Mouse (Mus musculus): Measurements from ENCODE around the gene Arrdc5. TPM values are rescaled to one million over a fixed set of nuclear protein-coding genes. Genes with fewer than 3 reads are reported as not detected.

Arrdc5 gene
- polyA plus RNA-seq, 1 experiment from 2014 or later, result not detected

DNA sequence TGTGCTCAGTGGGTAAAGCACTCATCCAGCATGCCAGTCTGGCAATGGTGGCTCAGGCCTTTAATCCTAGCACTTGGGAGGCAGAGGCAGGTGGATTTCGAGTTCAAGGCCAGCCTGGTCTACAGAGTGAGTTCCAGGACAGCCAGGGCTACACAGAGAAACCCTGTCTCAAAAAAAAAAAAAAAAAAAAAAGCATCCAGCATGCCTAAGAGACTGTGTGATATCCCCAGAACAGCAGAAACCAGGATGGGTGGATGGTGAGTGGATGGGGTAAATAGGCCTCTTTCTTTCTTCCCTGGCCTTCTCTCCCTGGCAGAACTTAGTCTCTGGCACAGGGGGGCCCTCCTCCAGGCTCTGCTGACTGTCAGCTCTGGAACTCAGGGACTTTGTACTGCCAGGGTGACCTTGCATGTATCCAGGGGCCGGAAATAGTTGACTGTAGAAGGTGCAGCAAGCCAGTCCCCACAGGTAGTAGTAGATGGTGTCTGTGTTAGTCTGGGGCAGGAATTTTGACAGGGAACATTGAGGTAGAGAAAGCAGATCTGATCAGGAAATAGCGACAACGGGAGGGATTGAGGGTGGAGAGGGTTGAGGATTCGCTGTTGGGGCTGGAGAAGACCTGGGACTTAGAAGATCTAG is 24.1 kb downstream of the Arrdc5 start:
- Histone ChIP-seq H3K27ac (ENCODE audit: low read depth, low read length) (peak overlapping the region; percentile 66), H3K4me3 (ENCODE audit: low read length) (peak overlapping the region; percentile 50), H3K4me1 (ENCODE audit: control insufficient read depth, insufficient read depth, low read depth, low read length) (peaks cover 12% of the 10 kb centered on the region), H3K27me3 (replicated peaks; ENCODE audit: control insufficient read depth, insufficient read depth, low read length) (no peaks in the 10 kb centered on the region), H3K9me3 (ENCODE audit: control insufficient read depth, low read length) (no peaks in the 10 kb centered on the region), H3K36me3 (ENCODE audit: control insufficient read depth, insufficient read depth, low read length) (no peaks in the 10 kb centered on the region), H3K4me2 (ENCODE audit: low read length) (peak overlapping the region; percentile 82), H3K9ac (ENCODE audit: low read depth, low read length) (peak overlapping the region; percentile 69)
- 0 out of 2 replicates have a peak, but pooled peaks have one; percentile 13 for ATAC-seq
- 31% methylated on average over 5 of the region's 5 CpGs for WGBS

DNA sequence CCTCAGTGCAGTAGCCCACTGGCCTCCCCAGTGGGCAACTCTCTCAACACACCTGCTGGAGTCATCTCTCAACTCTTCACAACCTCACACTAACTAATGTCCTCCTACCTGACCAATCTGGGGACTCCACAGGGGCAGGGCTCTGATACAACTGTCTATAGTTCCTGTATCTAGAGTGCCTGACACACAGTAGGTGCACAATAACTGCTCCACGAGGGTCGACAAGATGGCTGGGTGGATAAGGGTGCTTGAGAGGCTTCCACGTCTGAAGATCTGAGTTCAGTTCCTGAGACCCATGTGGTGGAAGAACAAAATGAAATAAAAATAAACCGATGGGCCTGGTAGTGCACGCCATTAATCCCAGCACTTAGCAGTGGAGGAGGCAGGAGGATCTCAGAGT is 26.1 kb downstream of the Arrdc5 start:
- no peak for ATAC-seq
- H3K27ac ChIP-seq (ENCODE audit: low read depth, low read length), result no peak overlapping the region
- H3K4me3 ChIP-seq (ENCODE audit: low read length), result no peak overlapping the region
- peaks cover 18% of the 10 kb centered on the region for H3K4me1 ChIP-seq (ENCODE audit: control insufficient read depth, insufficient read depth, low read depth, low read length)
- no peaks in the 10 kb centered on the region for H3K36me3 ChIP-seq (ENCODE audit: control insufficient read depth, insufficient read depth, low read length)
- WGBS, result 89% methylated on average over 5 of the region's 5 CpGs
- no peaks in the 10 kb centered on the region for H3K27me3 ChIP-seq (replicated peaks; ENCODE audit: control insufficient read depth, insufficient read depth, low read length)
- H3K4me2 ChIP-seq (ENCODE audit: low read length), result no peak overlapping the region
- H3K9ac ChIP-seq (ENCODE audit: low read depth, low read length), result no peak overlapping the region
- no peaks in the 10 kb centered on the region for H3K9me3 ChIP-seq (ENCODE audit: control insufficient read depth, low read length)

DNA sequence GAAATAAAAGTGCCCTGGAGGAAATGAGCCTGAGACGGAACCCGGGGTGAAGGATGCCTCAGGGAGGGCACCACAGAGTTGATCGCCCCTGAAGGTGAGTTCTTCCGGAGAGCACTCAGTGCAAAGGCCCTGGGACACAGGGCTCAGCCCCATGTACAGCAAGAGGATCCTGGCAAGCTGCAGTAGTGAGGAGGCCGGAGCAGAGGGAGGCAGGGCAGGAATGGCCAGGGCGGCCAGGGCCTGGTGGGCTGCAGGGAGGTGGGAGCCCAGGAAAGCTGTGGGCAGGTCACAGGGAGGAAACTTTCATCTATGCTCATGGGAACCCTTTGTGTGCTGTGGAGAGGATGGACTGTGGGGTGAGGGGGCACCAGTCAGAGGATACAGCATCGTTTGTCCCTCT is 26.6 kb downstream of the Arrdc5 start:
- no peak overlapping the region for H3K4me2 ChIP-seq (ENCODE audit: low read length)
- no peaks in the 10 kb centered on the region for H3K27me3 ChIP-seq (replicated peaks; ENCODE audit: control insufficient read depth, insufficient read depth, low read length)
- H3K36me3 ChIP-seq (ENCODE audit: control insufficient read depth, insufficient read depth, low read length), result no peaks in the 10 kb centered on the region
- no peak overlapping the region for H3K27ac ChIP-seq (ENCODE audit: low read depth, low read length)
- no peak for ATAC-seq
- peaks cover 18% of the 10 kb centered on the region for H3K4me1 ChIP-seq (ENCODE audit: control insufficient read depth, insufficient read depth, low read depth, low read length)
- H3K9ac ChIP-seq (ENCODE audit: low read depth, low read length), result no peak overlapping the region
- 84% methylated on average over 7 of the region's 7 CpGs for WGBS
- H3K4me3 ChIP-seq (ENCODE audit: low read length), result no peak overlapping the region
- H3K9me3 ChIP-seq (ENCODE audit: control insufficient read depth, low read length), result no peaks in the 10 kb centered on the region

DNA sequence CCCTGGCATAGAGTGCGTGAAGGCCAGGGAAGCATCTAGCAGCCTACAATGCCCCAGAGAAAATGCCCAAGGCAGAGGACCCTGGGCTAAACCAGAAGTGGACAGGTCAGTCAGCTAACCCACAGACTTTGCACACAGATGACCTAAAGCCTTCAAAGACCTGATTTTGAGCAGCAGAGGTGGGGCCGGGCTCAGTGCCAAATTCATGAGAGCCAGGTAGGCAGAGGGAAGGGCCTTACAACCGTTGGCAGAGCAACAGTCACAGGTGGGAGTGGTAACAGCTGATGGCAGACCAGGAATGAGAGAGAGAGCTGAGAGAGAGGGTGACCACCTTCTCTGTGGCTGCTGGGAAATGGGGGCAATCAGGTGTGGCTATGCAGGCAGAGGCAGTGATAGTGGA is 27.4 kb downstream of the Arrdc5 start:
- H3K9me3 ChIP-seq (ENCODE audit: control insufficient read depth, low read length), result no peaks in the 10 kb centered on the region
- no peak overlapping the region for H3K9ac ChIP-seq (ENCODE audit: low read depth, low read length)
- ATAC-seq, result no peak
- no peak overlapping the region for H3K27ac ChIP-seq (ENCODE audit: low read depth, low read length)
- no peak overlapping the region for H3K4me3 ChIP-seq (ENCODE audit: low read length)
- H3K4me2 ChIP-seq (ENCODE audit: low read length), result no peak overlapping the region
- WGBS, result 76% methylated on average over 3 of the region's 3 CpGs
- H3K4me1 ChIP-seq (ENCODE audit: control insufficient read depth, insufficient read depth, low read depth, low read length), result peaks cover 18% of the 10 kb centered on the region
- H3K27me3 ChIP-seq (replicated peaks; ENCODE audit: control insufficient read depth, insufficient read depth, low read length), result no peaks in the 10 kb centered on the region
- no peaks in the 10 kb centered on the region for H3K36me3 ChIP-seq (ENCODE audit: control insufficient read depth, insufficient read depth, low read length)

DNA sequence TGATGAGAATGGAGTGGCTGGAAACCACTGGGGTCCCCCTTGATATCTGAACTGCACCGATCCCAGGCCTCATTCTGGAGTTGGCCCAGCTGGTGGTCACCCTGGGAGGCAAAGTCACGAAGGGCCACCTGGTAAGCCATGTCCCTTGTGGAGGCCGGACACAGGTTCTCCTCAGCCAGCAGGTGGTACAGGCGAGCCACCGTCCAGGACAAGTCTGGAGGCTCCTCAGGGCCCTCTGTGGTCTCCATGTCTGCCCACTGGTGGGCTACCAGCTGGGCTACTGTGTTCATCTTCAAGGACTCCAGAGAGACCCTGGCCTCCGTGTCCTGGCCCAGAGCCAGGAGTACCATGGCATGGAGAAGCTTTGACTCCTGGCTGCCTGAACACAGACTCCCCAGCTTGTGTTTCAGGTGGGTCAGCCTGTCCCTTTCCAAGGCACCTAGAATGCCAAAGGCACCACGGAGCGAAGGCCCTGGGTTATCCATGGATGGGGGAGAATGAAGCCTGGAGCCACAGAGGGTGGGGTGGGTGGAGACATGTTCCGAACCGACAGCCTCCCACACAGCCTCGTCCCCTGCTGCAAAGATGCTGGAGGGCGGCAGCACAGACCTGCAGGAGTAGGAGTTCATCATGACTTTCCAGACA is 28.4 kb downstream of the Arrdc5 start:
- H3K9me3 ChIP-seq (ENCODE audit: control insufficient read depth, low read length), result no peaks in the 10 kb centered on the region
- no peak overlapping the region for H3K9ac ChIP-seq (ENCODE audit: low read depth, low read length)
- no peaks in the 10 kb centered on the region for H3K36me3 ChIP-seq (ENCODE audit: control insufficient read depth, insufficient read depth, low read length)
- H3K4me3 ChIP-seq (ENCODE audit: low read length), result no peak overlapping the region
- H3K4me1 ChIP-seq (ENCODE audit: control insufficient read depth, insufficient read depth, low read depth, low read length), result peaks cover 13% of the 10 kb centered on the region
- H3K27ac ChIP-seq (ENCODE audit: low read depth, low read length), result no peak overlapping the region
- ATAC-seq, result no peak
- no peaks in the 10 kb centered on the region for H3K27me3 ChIP-seq (replicated peaks; ENCODE audit: control insufficient read depth, insufficient read depth, low read length)
- 89% methylated on average over 12 of the region's 12 CpGs for WGBS
- H3K4me2 ChIP-seq (ENCODE audit: low read length), result no peak overlapping the region

DNA sequence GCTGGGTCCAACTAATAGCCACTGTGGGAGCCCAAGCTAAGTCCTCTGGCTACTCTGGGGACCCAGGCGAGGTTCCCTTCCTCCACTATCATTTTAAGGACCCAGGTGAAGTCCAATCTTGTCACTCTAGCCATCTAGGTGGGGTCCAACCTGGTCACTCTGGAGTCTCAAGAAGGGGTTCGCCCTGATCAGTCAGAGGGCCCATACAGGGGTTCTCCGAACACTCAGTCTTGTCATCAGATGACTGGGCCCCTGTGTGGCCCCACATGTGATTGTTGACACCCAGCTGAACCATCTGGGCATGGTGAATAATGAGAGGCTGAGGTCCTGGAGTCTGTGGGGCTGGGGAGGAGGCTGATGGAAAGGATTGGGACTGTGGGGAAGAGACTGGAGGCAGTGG is 30.3 kb downstream of the Arrdc5 start:
- Histone ChIP-seq H3K4me1 (ENCODE audit: control insufficient read depth, insufficient read depth, low read depth, low read length) (peaks cover 6% of the 10 kb centered on the region), H3K27ac (ENCODE audit: low read depth, low read length) (peak overlapping the region; percentile 73), H3K4me2 (ENCODE audit: low read length) (peak overlapping the region; percentile 89), H3K9ac (ENCODE audit: low read depth, low read length) (peak overlapping the region; percentile 68), H3K4me3 (ENCODE audit: low read length) (peak overlapping the region; percentile 45), H3K27me3 (replicated peaks; ENCODE audit: control insufficient read depth, insufficient read depth, low read length) (no peaks in the 10 kb centered on the region), H3K36me3 (ENCODE audit: control insufficient read depth, insufficient read depth, low read length) (no peaks in the 10 kb centered on the region; the same call in 1 of the 2 replicates), H3K9me3 (ENCODE audit: control insufficient read depth, low read length) (no peaks in the 10 kb centered on the region)
- ATAC-seq, result peak; percentile 10
- 74% methylated on average over 3 of the region's 3 CpGs for WGBS

DNA sequence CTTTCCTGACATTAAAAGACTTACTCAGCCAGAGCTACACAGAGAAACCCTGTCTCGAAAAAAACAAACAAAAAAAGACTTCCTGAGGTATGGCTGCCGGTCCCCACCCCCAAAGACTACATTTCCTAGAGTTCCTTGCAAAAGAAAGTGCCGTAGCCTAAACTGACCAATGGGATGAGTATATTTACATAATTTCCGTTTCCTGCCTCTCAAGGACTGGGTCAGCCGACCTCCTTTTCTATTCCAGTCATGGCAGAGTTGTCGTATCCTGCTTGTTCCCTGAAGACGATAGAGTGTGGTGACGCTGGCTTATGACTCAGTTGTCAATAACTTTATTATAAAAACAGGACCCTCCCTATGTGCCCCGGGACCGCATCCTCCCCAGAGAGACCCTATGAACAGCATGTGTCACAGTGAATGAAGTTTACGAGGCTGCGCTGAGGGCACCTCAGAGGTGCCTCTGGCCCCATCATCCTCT is 30.9 kb downstream of the Arrdc5 start:
- Histone ChIP-seq H3K4me3 (ENCODE audit: low read length) (peak overlapping the region; percentile 45), H3K4me2 (ENCODE audit: low read length) (peak overlapping the region; percentile 89), H3K4me1 (ENCODE audit: control insufficient read depth, insufficient read depth, low read depth, low read length) (peaks cover 6% of the 10 kb centered on the region), H3K27me3 (replicated peaks; ENCODE audit: control insufficient read depth, insufficient read depth, low read length) (no peaks in the 10 kb centered on the region), H3K36me3 (ENCODE audit: control insufficient read depth, insufficient read depth, low read length) (no peaks in the 10 kb centered on the region; the same call in 1 of the 2 replicates), H3K9me3 (ENCODE audit: control insufficient read depth, low read length) (no peaks in the 10 kb centered on the region), H3K9ac (ENCODE audit: low read depth, low read length) (peak overlapping the region; percentile 68), H3K27ac (ENCODE audit: low read depth, low read length) (peak overlapping the region; percentile 73)
- 15% methylated on average over 12 of the region's 12 CpGs for WGBS
- peak; percentile 87 for ATAC-seq

DNA sequence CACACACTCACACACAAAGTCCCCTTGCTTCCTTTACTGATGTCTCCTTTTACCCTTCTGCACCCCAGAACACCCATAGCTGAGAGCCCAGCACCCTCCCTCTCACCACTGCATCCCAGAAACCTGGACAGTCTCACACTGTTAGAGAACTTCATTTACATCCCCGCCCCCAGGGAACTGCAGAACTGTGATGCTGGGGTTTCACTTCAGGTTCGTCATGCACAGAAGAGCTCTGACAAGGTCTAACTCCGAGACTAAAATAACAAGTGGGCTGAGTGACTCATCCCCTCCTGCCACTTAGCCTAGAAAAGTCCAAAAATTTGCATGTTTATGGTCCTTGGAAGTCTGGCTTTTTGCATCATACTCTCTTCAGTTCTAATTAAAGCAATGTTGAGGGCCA is 33.8 kb downstream of the Arrdc5 start:
- 63% methylated on average over 3 of the region's 3 CpGs for WGBS
- Histone ChIP-seq H3K9me3 (ENCODE audit: control insufficient read depth, low read length) (no peaks in the 10 kb centered on the region), H3K4me1 (ENCODE audit: control insufficient read depth, insufficient read depth, low read depth, low read length) (peaks cover 15% of the 10 kb centered on the region), H3K27ac (ENCODE audit: low read depth, low read length) (no peak overlapping the region), H3K36me3 (ENCODE audit: control insufficient read depth, insufficient read depth, low read length) (peaks cover 5% of the 10 kb centered on the region), H3K9ac (ENCODE audit: low read depth, low read length) (no peak overlapping the region), H3K4me2 (ENCODE audit: low read length) (no peak overlapping the region), H3K27me3 (replicated peaks; ENCODE audit: control insufficient read depth, insufficient read depth, low read length) (no peaks in the 10 kb centered on the region), H3K4me3 (ENCODE audit: low read length) (no peak overlapping the region)
- no peak for ATAC-seq

DNA sequence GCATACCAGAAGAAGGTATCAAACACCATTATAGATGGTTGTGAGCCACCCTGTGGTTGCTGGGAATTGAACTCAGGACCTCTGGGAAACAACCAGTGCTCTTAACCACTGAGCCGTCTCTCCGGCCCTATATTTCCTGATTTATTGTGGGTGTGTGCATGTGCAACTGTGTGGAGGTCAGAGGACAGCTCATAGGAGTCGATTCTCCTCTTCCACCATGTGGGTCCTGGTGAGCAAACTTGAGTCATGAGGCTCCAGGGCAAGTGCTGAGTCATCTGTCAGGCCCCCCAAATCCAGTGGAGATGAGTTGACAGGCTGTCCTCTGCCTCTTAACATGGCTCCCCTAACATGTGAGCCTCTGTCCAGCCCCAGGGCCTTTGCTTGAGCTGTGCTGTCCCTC is 34.2 kb downstream of the Arrdc5 start:
- 92% methylated on average over 3 of the region's 3 CpGs for WGBS
- H3K27ac ChIP-seq (ENCODE audit: low read depth, low read length), result no peak overlapping the region
- H3K4me3 ChIP-seq (ENCODE audit: low read length), result no peak overlapping the region
- no peak overlapping the region for H3K4me2 ChIP-seq (ENCODE audit: low read length)
- peaks cover 18% of the 10 kb centered on the region for H3K4me1 ChIP-seq (ENCODE audit: control insufficient read depth, insufficient read depth, low read depth, low read length)
- no peak overlapping the region for H3K9ac ChIP-seq (ENCODE audit: low read depth, low read length)
- no peaks in the 10 kb centered on the region for H3K9me3 ChIP-seq (ENCODE audit: control insufficient read depth, low read length)
- H3K36me3 ChIP-seq (ENCODE audit: control insufficient read depth, insufficient read depth, low read length), result peaks cover 7% of the 10 kb centered on the region
- no peak for ATAC-seq
- no peaks in the 10 kb centered on the region for H3K27me3 ChIP-seq (replicated peaks; ENCODE audit: control insufficient read depth, insufficient read depth, low read length)

Measured in hindbrain, embryonic 16.5 days (tissue).